Mouse (Mus musculus) ES-E14 (cell line): ENCODE data around the gene Ephx1.

Experiments used
- CHD2 ChIP-seq: IDR thresholded peaks from 2 replicates; pipeline ENCODE4 v1.6.1; 2014; ENCODE audit warnings: mild to moderate bottlenecking, low read depth, low read length, inconsistent platforms
- MAFK ChIP-seq: IDR thresholded peaks from 2 replicates; pipeline ENCODE4 v1.6.1; 2014; ENCODE audit warnings: mild to moderate bottlenecking, low read depth, low read length, inconsistent platforms; ENCODE audit not compliant: insufficient read depth

DNA sequence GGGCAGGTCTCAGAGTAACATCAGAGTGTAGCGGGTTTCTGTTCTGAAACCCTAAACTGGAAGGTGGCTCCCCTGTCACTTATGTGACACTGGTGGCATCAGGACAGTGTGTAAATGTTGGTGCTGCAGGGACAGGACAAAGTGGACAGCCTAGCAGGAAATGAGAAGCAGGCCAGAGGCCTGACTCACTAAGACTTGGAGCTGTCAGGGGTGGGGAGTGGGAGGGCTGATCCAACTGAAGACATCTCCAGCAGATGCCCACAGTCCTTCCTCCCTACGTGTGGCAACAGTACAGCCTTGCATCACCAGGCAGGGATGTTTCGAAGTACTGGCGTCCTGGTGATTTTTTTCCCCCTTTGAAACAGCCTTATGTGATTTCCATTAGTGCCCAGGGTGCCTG is 76.2 kb downstream of the Ephx1 start:
- TF ChIP-seq CHD2 (no peak), MAFK (no peak)
